Mouse (Mus musculus) small intestine, adult 2 months (tissue): ENCODE measurements around the gene Hist1h2bj. TPM values are rescaled to one million over a fixed set of nuclear protein-coding genes. Genes with fewer than 3 reads are reported as not detected.

ENCODE experiments used
- H3K27ac ChIP-seq: fragments of 200-500 bp; 2 replicates; pipeline ENCODE4 v1.5.1; 2012; ENCODE audit warnings: low read depth, low read length, control low read depth, inconsistent platforms; ENCODE audit not compliant: insufficient read depth
- H3K27me3 ChIP-seq: fragments of 200-500 bp; 2 replicates; pipeline ENCODE4 v1.6.1; 2012; ENCODE audit warnings: mild to moderate bottlenecking, moderate library complexity, low read length, inconsistent platforms; ENCODE audit not compliant: control insufficient read depth, insufficient read depth
- H3K36me3 ChIP-seq: fragments of 200-500 bp; 2 replicates; pipeline ENCODE4 v1.6.1; 2012; ENCODE audit warnings: mild to moderate bottlenecking, low read length, control low read depth, inconsistent platforms; ENCODE audit not compliant: control insufficient read depth, insufficient read depth
- H3K4me1 ChIP-seq: fragments of 200-500 bp; 2 replicates; pipeline ENCODE4 v1.6.1; 2012; ENCODE audit warnings: low read length, inconsistent platforms, mixed read lengths; ENCODE audit not compliant: control insufficient read depth, insufficient read depth, insufficient read length
- H3K4me3 ChIP-seq: fragments of 200-500 bp; 2 replicates; pipeline ENCODE4 v1.5.1; 2012; ENCODE audit warnings: low read depth, mild to moderate bottlenecking, control low read depth, inconsistent platforms, low read length, moderate library complexity
- CTCF ChIP-seq: fragments of 200-500 bp; IDR thresholded peaks from 2 replicates; pipeline ENCODE4 v1.5.1; 2012; ENCODE audit warnings: low read depth, mild to moderate bottlenecking, control low read depth, inconsistent platforms, low read length, moderate library complexity, mixed read lengths; ENCODE audit not compliant: insufficient replicate concordance, insufficient read length; ENCODE audit errors: extremely low read depth
- POLR2A ChIP-seq: fragments of 200-500 bp; IDR thresholded peaks from 2 replicates; pipeline ENCODE4 v1.6.1; 2012; ENCODE audit warnings: low read depth, mild to moderate bottlenecking, control low read depth, inconsistent platforms, low read length, moderate library complexity
- WGBS: fragments of 180-500 bp; shearing (Covaris S2); methylation state at CpG from one replicate; pipeline ENCODE4 v1.1.7; 2018; 5-methylcytosine and 5-hydroxymethylcytosine counted together
- polyA plus RNA-seq: library from polyadenylated mRNA; depleted of rRNA; stranded (reverse); fragments of >200 nt; gene quantifications from 2 replicates; pipeline ENCODE4 v1.2.3, GENCODE M21; 2012

Hist1h2bj gene
- polyA plus RNA-seq, 1 experiment = 21.2 TPM

DNA sequence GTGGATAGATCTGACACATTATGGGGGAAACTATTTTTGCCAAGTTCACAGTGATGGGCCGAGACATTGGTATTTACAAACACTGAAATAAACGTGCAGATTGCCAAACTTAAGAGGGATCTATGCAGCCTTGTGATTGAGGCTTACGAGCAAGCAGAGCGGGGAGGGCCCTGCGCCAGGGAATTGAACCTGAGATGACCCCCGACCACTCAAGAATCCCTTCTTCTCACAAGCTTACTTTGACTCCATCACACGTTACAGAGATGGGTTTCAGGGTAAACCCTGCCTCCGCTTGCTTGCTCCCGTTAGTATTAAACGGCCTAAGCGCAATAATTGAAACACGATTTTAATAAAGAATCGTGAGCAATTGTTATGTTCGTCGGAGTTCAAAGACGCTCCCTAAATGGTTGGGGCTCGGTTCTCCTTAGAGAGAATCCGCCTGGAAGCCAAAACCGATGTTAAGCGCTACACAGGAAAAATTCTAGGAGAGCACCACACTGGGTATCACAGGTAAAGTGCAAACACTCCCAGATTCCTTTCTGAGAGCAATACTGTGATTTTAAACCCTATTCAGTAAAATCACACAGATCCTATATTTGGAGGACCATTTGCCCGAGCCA, 45.7 kb upstream of the Hist1h2bj start:
- H3K27ac ChIP-seq = no peak overlapping the region
- H3K4me3 ChIP-seq = no peak overlapping the region
- WGBS = 10% methylated on average over 21 of the region's 21 CpGs
- peaks cover 6% of the 10 kb centered on the region; the same call in 1 of the 2 replicates for H3K4me1 ChIP-seq
- H3K27me3 ChIP-seq = peaks cover 59% of the 10 kb centered on the region
- no peaks in the 10 kb centered on the region for H3K36me3 ChIP-seq
- no peak for TF ChIP-seq CTCF
- TF ChIP-seq POLR2A = no peak

DNA sequence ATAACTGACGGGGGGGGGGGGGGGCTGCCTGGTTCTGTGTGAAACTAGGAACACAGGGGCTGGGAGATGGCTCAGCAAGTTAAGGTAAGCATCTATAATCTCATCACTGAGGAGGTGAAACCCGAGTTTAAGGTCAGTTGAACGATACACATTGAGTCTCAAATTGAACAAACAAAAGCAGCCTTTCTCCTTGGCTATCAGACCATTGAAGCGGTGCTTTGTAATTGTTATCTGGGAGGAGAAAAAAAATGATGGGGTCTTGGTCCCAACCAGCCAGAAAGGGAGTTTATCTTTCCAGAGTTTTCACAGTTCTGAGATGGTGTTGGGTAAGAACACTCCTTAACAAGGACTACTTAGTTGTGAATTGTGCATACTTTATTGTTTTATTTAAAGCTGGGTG, 45.2 kb upstream of the Hist1h2bj start:
- Histone ChIP-seq H3K36me3 (no peaks in the 10 kb centered on the region), H3K4me1 (peaks cover 6% of the 10 kb centered on the region; the same call in 1 of the 2 replicates), H3K27ac (no peak overlapping the region), H3K27me3 (peaks cover 56% of the 10 kb centered on the region), H3K4me3 (no peak overlapping the region)
- TF ChIP-seq POLR2A (no peak), CTCF (no peak)
- WGBS = 17% methylated on average over 4 of the region's 4 CpGs

DNA sequence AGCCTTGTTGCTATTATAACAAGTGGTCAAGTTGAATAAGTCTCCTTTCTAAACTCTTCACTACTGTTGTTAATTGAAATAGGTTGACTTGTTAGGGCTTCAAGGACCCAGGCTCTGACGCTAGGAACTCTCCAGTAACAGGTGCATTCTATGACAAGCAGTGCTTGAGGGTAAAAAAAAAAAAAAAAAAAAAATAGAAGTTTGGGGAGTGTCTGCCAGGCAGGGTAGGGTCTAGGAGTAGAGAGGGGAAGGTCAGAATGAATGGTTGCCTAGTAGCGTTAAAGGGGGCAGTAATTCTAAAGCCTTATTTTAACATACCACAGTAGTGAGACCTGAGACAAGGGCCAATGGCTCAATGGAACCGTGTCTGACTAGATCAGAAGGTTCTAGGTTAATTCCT, 44.6 kb upstream of the Hist1h2bj start:
- no peaks in the 10 kb centered on the region for H3K36me3 ChIP-seq
- H3K27ac ChIP-seq = no peak overlapping the region
- TF ChIP-seq POLR2A = no peak
- TF ChIP-seq CTCF = no peak
- H3K4me1 ChIP-seq = peaks cover 6% of the 10 kb centered on the region; the same call in 1 of the 2 replicates
- peaks cover 61% of the 10 kb centered on the region for H3K27me3 ChIP-seq
- no peak overlapping the region for H3K4me3 ChIP-seq
- WGBS = 50% methylated on average over 3 of the region's 3 CpGs

DNA sequence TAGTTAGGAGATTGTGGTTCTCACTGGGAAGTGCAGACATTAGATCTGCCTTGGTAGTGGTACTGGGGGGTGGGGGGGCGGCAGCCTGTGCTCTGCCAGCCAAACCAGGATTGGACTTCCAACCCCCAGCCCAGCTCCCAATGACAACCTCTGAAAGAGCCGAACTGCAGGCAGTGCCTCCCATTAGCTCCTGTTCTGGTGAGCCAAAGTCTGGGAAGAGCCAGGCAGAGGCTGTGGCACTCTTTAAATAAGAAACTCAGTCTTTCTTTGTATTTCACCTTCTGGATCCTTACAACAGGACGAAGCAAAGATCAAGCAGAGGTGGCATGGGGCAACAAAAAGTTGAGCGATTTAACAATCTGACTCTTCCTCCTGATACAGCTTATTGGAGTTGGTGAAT, 43.9 kb upstream of the Hist1h2bj start:
- H3K4me3 ChIP-seq = no peak overlapping the region
- TF ChIP-seq POLR2A = no peak
- no peak for TF ChIP-seq CTCF
- WGBS = 51% methylated on average over 4 of the region's 4 CpGs
- peaks cover 64% of the 10 kb centered on the region for H3K27me3 ChIP-seq
- H3K27ac ChIP-seq = no peak overlapping the region
- peaks cover 6% of the 10 kb centered on the region; the same call in 1 of the 2 replicates for H3K4me1 ChIP-seq
- no peaks in the 10 kb centered on the region for H3K36me3 ChIP-seq

DNA sequence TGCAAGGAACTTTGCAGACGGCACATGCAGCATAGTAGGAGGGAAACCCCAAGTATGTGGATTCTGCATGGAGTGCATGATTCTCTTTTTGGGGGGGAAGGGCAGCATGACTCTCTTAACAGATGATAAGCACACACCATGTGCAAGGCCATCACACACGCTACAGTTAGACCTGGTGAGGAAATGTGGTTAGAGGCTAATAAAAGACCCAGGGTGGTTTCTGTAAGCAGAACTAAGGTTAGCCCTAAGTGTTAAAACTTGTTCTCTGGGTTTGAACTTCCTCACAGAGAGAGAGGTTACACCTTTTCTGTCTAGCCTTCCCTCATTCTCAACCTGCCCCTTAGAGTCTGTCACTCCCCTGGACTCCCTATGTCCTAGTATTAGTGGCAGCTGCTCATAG, 41.7 kb upstream of the Hist1h2bj start:
- WGBS = 63% methylated on average over 2 of the region's 2 CpGs
- H3K4me1 ChIP-seq = peaks cover 6% of the 10 kb centered on the region
- peaks cover 70% of the 10 kb centered on the region for H3K27me3 ChIP-seq

DNA sequence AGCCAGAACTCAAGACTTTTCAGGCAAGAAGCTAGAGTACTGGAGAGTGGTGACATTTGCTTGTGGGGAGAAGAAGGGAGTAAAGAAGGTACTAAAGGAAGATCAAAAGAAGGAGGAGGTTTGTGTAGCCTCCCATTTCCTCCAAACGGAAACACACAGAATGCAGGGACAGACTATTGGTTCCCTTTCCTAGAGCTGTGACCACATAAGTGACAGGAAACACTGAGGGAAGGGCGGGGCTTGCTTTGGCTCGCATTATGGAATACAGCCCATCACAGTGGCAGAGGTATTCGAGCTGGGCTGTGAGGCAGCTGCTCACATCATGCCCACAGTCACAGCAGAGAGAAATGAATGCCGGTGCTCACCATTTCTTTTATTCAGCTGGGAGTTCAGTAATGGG, 41.2 kb upstream of the Hist1h2bj start:
- no peak overlapping the region for H3K27ac ChIP-seq
- peaks cover 9% of the 10 kb centered on the region for H3K4me1 ChIP-seq
- TF ChIP-seq CTCF (no peak), POLR2A (no peak)
- 37% methylated on average over 5 of the region's 5 CpGs for WGBS
- H3K36me3 ChIP-seq = no peaks in the 10 kb centered on the region
- H3K4me3 ChIP-seq = no peak overlapping the region
- peaks cover 69% of the 10 kb centered on the region for H3K27me3 ChIP-seq

More for the DNA sequence above, 41.7 kb upstream of the Hist1h2bj start:
- H3K4me3 ChIP-seq = no peak overlapping the region
- no peaks in the 10 kb centered on the region for H3K36me3 ChIP-seq
- TF ChIP-seq POLR2A (no peak), CTCF (no peak)
- no peak overlapping the region for H3K27ac ChIP-seq

DNA sequence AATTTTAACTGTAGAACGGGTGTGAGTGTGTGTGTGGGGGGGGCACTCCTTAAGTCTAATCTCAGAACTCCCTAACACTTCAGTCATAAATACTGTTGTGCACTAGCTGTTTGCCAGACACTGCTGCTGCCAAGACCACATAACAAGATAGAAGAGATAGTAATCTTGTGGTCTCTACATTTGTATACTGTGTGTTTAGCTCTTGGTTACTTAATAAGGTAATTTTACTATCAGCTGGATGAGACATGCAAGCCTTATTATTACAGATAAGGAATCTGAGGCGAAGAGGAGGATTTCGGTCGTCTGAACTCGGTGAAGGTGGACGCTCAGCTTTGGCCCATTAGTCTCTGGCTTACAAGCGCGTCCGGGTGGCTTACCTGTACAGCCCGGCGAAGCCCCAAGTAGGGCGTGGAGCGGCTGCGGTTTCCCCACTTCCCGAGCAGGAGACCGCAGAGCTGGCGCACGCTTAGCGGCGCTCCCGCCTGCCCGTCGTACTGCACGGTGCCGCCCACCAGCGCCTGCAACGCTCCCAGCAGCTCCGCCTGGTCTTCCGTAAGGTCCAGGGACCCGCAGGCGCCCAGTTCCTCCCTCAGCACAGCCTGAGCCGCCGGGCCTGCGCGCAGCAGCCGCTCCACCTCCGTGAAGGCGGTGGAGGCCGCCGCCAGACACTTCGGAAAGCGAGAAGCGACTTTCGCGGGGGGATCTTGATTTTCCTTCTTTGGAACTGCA, 37.2 kb upstream of the Hist1h2bj start:
- peaks cover 63% of the 10 kb centered on the region for H3K27me3 ChIP-seq
- no peak overlapping the region for H3K27ac ChIP-seq
- TF ChIP-seq POLR2A (no peak), CTCF (no peak)
- H3K4me3 ChIP-seq = peak overlapping the region; percentile 54
- H3K36me3 ChIP-seq = no peaks in the 10 kb centered on the region
- peaks cover 7% of the 10 kb centered on the region for H3K4me1 ChIP-seq
- WGBS = under 1% methylated on average over 45 of the region's 45 CpGs
